Mouse (Mus musculus) myocyte (in vitro differentiated cells): ENCODE results near the gene Tlr8. TPM values are rescaled to one million over a fixed set of nuclear protein-coding genes. Genes with fewer than 3 reads are reported as not detected.

Experiments
- H3K27me3 ChIP-seq: one replicate; pipeline ENCODE4 v1.6.1; 2011; ENCODE audit not compliant: control insufficient read depth, insufficient read depth, insufficient read length
- H3K36me3 ChIP-seq: one replicate; pipeline ENCODE4 v1.6.1; 2011; ENCODE audit not compliant: control insufficient read depth, insufficient read depth
- H3K4me2 ChIP-seq: one replicate; pipeline ENCODE4 v1.6.1; 2011; ENCODE audit warnings: low read depth, control low read depth
- H3K4me3 ChIP-seq: one replicate; pipeline ENCODE4 v1.5.1; 2011; ENCODE audit warnings: mild to moderate bottlenecking, control low read depth, moderate library complexity
- H3K79me2 ChIP-seq: one replicate; pipeline ENCODE4 v1.6.1; 2011; ENCODE audit not compliant: control insufficient read depth, insufficient read depth
- H3ac ChIP-seq: one replicate; pipeline ENCODE4 v1.6.1; 2011; ENCODE audit not compliant: control insufficient read depth, insufficient read length
- CEBPB ChIP-seq: IDR thresholded peaks from 2 replicates; pipeline ENCODE4 v1.6.1; 2011; ENCODE audit warnings: mild to moderate bottlenecking, moderate library complexity; ENCODE audit not compliant: poor library complexity, insufficient read depth, severe bottlenecking
- E2F4 ChIP-seq: IDR thresholded peaks from one replicate; pipeline ENCODE4 v1.6.1; 2011; ENCODE audit warnings: mild to moderate bottlenecking, control low read depth, moderate library complexity; ENCODE audit not compliant: insufficient read depth
- MAX ChIP-seq: IDR thresholded peaks from one replicate; pipeline ENCODE4 v1.6.1; 2011; ENCODE audit warnings: low read depth, mild to moderate bottlenecking, control low read depth
- MYOD1 ChIP-seq, 3 experiments: IDR thresholded peaks; one replicate each; pipeline ENCODE4 v1.6.1; 2011; ENCODE audit warnings: control low read depth in 2 of 3, low read depth in 2 of 3, mild to moderate bottlenecking in 2 of 3, moderate library complexity in 1 of 3; ENCODE audit not compliant: insufficient read length in 2 of 3, control insufficient read depth in 1 of 3
- MYOG ChIP-seq, 3 experiments: IDR thresholded peaks; one replicate each; pipeline ENCODE4 v1.6.1; 2011; ENCODE audit warnings: control low read depth in 2 of 3, low read depth in 2 of 3, mild to moderate bottlenecking in 2 of 3; ENCODE audit not compliant: insufficient read length in 2 of 3, control insufficient read depth in 1 of 3, insufficient read depth in 1 of 3
- POLR2A ChIP-seq: IDR thresholded peaks from one replicate; pipeline ENCODE4 v1.6.1; 2011; ENCODE audit warnings: low read depth, mild to moderate bottlenecking, control low read depth, moderate library complexity; ENCODE audit not compliant: insufficient read length
- POLR2AphosphoS2 ChIP-seq: IDR thresholded peaks from one replicate; pipeline ENCODE4 v1.6.1; 2011; ENCODE audit warnings: low read depth, control low read depth; ENCODE audit not compliant: insufficient read length
- REST ChIP-seq: IDR thresholded peaks from one replicate; pipeline ENCODE4 v1.6.1; 2011; ENCODE audit warnings: mild to moderate bottlenecking, control low read depth, moderate library complexity; ENCODE audit not compliant: insufficient read depth, insufficient read length
- SRF ChIP-seq: IDR thresholded peaks from one replicate; pipeline ENCODE4 v1.6.1; 2011; ENCODE audit warnings: low read depth; ENCODE audit not compliant: control insufficient read depth, insufficient read length
- TCF12 ChIP-seq: IDR thresholded peaks from one replicate; pipeline ENCODE4 v1.6.1; 2011; ENCODE audit warnings: mild to moderate bottlenecking, control low read depth; ENCODE audit not compliant: poor library complexity, insufficient read depth, severe bottlenecking
- TCF3 ChIP-seq: IDR thresholded peaks from one replicate; pipeline ENCODE4 v1.6.1; 2011; ENCODE audit warnings: low read depth, control low read depth; ENCODE audit not compliant: insufficient read length
- USF1 ChIP-seq: IDR thresholded peaks from one replicate; pipeline ENCODE4 v1.6.1; 2011; ENCODE audit warnings: low read depth, mild to moderate bottlenecking, control low read depth, moderate library complexity
- polyA plus RNA-seq: library from polyadenylated mRNA; unstranded; fragments of >200 nt; fragmentation: generic; extraction: Trizol; gene quantifications from one replicate; pipeline ENCODE4 v1.2.1, GENCODE M21; 2012; ENCODE audit warnings: missing spikeins

Gene Tlr8
- polyA plus RNA-seq, 1 experiment = not detected

DNA sequence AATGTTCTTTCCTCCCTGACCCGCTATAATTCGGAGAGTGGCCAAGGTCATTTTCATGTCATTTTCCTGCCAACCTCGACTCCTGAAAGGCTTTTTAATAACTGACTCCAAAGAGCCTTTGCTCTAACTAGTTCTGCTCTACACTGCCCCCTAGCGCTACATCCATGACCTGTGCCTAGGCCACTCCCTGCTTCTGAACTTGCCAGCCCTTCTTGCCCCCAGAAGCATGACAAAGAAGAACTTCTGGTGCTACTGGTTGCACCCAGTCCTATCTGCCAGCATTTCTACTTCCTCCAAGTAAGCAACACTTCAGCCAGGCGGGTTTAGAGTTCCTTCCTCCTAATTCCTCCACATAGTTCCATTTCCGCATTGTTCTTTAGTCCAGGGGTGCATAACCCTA lies 34.9 kb downstream of the Tlr8 start:
- H3K79me2 ChIP-seq = no peaks in the 10 kb centered on the region
- no peak for TF ChIP-seq SRF
- TF ChIP-seq TCF12 = no peak
- TF ChIP-seq MYOG (IDR thresholded peaks at IDR 0.05; ENCODE audit: control insufficient read depth in 1 of 3, insufficient read depth in 1 of 3, insufficient read length in 2 of 3, low read depth in 2 of 3) = no peak
- TF ChIP-seq POLR2A = no peak
- no peak for TF ChIP-seq POLR2AphosphoS2
- no peak for TF ChIP-seq CEBPB
- no peak for TF ChIP-seq USF1
- TF ChIP-seq MAX = no peak
- TF ChIP-seq E2F4 = no peak
- TF ChIP-seq TCF3 = no peak
- no peak for TF ChIP-seq MYOD1 (IDR thresholded peaks at IDR 0.05; ENCODE audit: control insufficient read depth in 1 of 3, insufficient read length in 2 of 3, low read depth in 2 of 3)
- no peak overlapping the region for H3ac ChIP-seq
- H3K4me3 ChIP-seq = no peak overlapping the region
- H3K27me3 ChIP-seq = no peaks in the 10 kb centered on the region
- no peak overlapping the region for H3K4me2 ChIP-seq
- H3K36me3 ChIP-seq = no peaks in the 10 kb centered on the region

DNA sequence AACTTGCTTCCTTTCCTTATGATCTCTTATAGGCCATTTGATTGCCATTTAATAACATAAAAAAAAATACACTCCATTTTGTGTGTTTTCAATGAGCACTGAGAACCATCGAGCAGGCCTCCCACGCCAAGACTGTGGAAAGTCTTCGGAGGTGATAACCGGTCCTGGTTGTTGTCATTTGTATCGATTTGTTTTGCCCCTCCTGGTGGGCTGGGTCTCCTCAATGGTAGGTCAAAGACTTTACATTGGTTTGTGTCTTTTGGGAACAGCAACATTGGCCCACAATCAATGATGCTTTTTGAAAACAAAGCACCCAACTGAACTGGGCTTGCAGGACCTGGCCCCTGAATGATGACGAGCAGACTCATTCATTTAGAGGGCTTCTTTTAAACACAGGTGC lies 36.4 kb downstream of the Tlr8 start:
- Histone ChIP-seq H3K4me2 (no peak overlapping the region), H3K4me3 (no peak overlapping the region), H3K27me3 (no peaks in the 10 kb centered on the region), H3K79me2 (no peaks in the 10 kb centered on the region), H3K36me3 (no peaks in the 10 kb centered on the region), H3ac (no peak overlapping the region)
- TF ChIP-seq E2F4 (no peak), USF1 (no peak), MYOD1 (IDR thresholded peaks at IDR 0.05; ENCODE audit: control insufficient read depth in 1 of 3, insufficient read length in 2 of 3, low read depth in 2 of 3) (no peak), TCF12 (no peak), REST (no peak), CEBPB (no peak), MAX (no peak), POLR2A (no peak)

DNA sequence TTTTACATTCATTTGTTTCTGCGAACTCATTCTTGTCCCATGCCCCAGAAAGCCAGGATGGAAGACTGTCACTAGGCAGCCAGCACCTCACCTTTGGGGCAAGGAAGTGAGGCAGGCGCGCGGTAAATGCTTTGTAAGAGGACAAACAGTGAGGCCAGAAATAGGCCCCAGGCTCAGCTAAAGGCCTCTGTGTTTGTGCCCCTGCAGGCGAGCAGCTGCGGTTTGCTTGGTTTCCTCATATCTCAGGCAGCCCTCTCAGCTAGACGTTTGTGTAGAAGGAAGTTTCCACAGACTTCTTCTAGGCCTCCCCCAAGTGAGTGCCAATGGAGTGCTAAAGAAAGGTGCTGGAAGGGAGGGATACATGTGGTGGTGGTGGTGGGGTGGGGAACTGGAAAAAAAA lies 37.0 kb downstream of the Tlr8 start:
- Histone ChIP-seq H3K27me3 (no peaks in the 10 kb centered on the region), H3K4me3 (no peak overlapping the region), H3K79me2 (no peaks in the 10 kb centered on the region), H3K36me3 (no peaks in the 10 kb centered on the region), H3K4me2 (no peak overlapping the region), H3ac (no peak overlapping the region)
- TF ChIP-seq TCF12 (no peak), REST (no peak), SRF (no peak), MAX (no peak), CEBPB (no peak), TCF3 (no peak), MYOG (IDR thresholded peaks at IDR 0.05; ENCODE audit: control insufficient read depth in 1 of 3, insufficient read depth in 1 of 3, insufficient read length in 2 of 3, low read depth in 2 of 3) (no peak), POLR2A (no peak), POLR2AphosphoS2 (no peak), E2F4 (no peak), USF1 (no peak), MYOD1 (IDR thresholded peaks at IDR 0.05; ENCODE audit: control insufficient read depth in 1 of 3, insufficient read length in 2 of 3, low read depth in 2 of 3) (no peak)

DNA sequence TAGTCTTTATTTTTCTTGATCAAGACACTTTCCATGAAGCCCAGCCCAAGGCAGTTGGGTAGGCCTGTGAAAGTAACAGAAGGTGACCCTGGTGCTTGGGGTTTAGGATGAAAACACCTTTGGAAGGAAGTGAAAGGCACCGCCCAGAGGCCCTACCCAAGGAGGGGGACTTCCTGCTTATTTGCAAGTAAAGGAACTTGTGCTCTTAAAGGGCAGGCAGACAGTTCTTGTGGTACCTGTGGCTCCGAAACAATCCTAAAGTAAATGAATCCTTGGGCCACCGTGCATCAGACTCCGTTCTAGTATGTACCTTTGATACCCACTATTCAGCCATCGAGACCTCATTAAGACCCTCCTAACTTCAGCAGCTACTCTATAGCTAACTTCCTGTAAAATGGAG lies 37.6 kb downstream of the Tlr8 start:
- no peak for TF ChIP-seq POLR2A
- no peak for TF ChIP-seq TCF12
- no peak for TF ChIP-seq MYOD1 (IDR thresholded peaks at IDR 0.05; ENCODE audit: control insufficient read depth in 1 of 3, insufficient read length in 2 of 3, low read depth in 2 of 3)
- no peak for TF ChIP-seq USF1
- no peak for TF ChIP-seq TCF3
- no peak for TF ChIP-seq SRF
- TF ChIP-seq MYOG (IDR thresholded peaks at IDR 0.05; ENCODE audit: control insufficient read depth in 1 of 3, insufficient read depth in 1 of 3, insufficient read length in 2 of 3, low read depth in 2 of 3) = no peak
- no peak for TF ChIP-seq MAX
- no peak for TF ChIP-seq CEBPB
- TF ChIP-seq E2F4 = no peak
- TF ChIP-seq POLR2AphosphoS2 = no peak
- TF ChIP-seq REST = no peak
- Histone ChIP-seq H3K79me2 (no peaks in the 10 kb centered on the region), H3K4me2 (no peak overlapping the region), H3K27me3 (no peaks in the 10 kb centered on the region), H3ac (no peak overlapping the region), H3K4me3 (no peak overlapping the region), H3K36me3 (no peaks in the 10 kb centered on the region)

DNA sequence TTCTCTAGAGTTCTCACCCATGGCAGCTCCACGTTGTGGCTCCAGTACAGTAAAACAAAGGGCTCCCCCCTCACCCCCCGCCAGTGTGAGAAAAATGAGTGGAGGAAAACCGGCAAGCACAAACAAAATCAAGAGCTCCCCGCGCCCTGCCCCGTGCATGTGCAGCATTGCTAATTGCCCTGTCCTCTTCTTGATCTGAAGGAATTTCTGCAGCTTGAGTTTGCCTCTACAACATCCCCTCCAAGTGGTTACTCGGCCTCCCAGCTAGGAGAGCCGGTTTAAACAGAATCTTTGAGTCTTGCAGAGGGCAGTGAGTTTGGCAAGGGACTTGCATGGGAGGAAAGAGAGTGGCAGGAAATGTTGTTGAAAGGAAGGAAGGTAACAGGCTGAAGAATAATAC lies 51.4 kb downstream of the Tlr8 start:
- Histone ChIP-seq H3K79me2 (peaks cover 12% of the 10 kb centered on the region), H3K36me3 (no peaks in the 10 kb centered on the region), H3K4me2 (no peak overlapping the region), H3ac (no peak overlapping the region), H3K4me3 (no peak overlapping the region), H3K27me3 (no peaks in the 10 kb centered on the region)
- TF ChIP-seq TCF3 = no peak
- TF ChIP-seq CEBPB = no peak
- no peak for TF ChIP-seq MYOG (IDR thresholded peaks at IDR 0.05; ENCODE audit: control insufficient read depth in 1 of 3, insufficient read depth in 1 of 3, insufficient read length in 2 of 3, low read depth in 2 of 3)
- TF ChIP-seq MAX = no peak
- TF ChIP-seq MYOD1 (IDR thresholded peaks at IDR 0.05; ENCODE audit: control insufficient read depth in 1 of 3, insufficient read length in 2 of 3, low read depth in 2 of 3) = no peak
- no peak for TF ChIP-seq POLR2AphosphoS2
- no peak for TF ChIP-seq REST
- no peak for TF ChIP-seq SRF
- no peak for TF ChIP-seq E2F4
- TF ChIP-seq TCF12 = no peak
- no peak for TF ChIP-seq POLR2A
- no peak for TF ChIP-seq USF1
